Mouse (Mus musculus): ENCODE data around the gene Tlr9. TPM values are rescaled to one million over a fixed set of nuclear protein-coding genes. Genes with fewer than 3 reads are reported as not detected.

The Tlr9 gene
- polyA plus RNA-seq (2015; fragmentation: Nextera tagmentation; extraction: Ambion mirVana), result 0.07 and 0.28 TPM in 2 replicates

DNA sequence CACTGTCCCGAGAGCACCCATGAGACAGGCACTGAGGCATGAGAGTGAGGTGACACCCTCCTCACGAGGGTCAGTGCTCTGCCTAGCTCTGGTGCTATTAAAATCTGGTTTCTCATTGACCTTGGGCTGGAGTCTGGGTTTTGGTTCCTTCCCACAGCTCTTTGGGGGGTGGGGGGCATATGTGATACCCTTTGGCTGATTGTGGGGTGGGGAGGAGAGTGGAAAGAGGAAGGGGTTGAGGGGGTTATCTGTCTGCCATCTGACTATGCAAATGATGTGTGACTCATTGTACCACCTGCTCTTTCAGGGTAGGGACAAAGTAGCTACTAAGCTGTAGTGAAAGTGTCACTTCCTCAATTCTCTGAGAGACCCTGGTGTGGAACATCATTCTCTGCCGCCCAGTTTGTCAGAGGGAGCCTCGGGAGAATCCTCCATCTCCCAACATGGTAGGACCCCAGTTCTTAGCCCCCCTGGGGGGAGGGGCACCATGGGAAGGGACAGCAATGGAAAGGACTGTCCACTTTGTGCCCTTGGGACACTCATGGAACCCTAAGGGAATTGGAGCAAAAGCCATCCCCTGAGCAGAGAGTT lies at the start of gene Tlr9:
Tlr9 (plus strand) TSS at position 338 of the 591 bp plus-strand sequence.
- Histone ChIP-seq H3K4me3 (replicated peaks) (no peak within 1 kb of the TSS), H3K4me2 (replicated peaks) (no peak within 1 kb of the TSS), H3K27ac (replicated peaks) (no peak within 1 kb of the TSS), H3K9ac (no peak within 1 kb of the TSS), H3K4me1 (peaks cover 10% of the 10 kb centered on the region), H3K36me3 (no peaks in the 10 kb centered on the region), H3K9me3 (replicated peaks) (no peaks in the 10 kb centered on the region), H3K27me3 (peaks cover 7% of the 10 kb centered on the region; the same call in 1 of the 2 replicates)
- ATAC-seq (ENCODE audit: insufficient number of reproducible peaks, low FRiP score, low TSS enrichment, low read depth), result no peak
- WGBS, result 76% methylated on average over 4 of the region's 4 CpGs

DNA sequence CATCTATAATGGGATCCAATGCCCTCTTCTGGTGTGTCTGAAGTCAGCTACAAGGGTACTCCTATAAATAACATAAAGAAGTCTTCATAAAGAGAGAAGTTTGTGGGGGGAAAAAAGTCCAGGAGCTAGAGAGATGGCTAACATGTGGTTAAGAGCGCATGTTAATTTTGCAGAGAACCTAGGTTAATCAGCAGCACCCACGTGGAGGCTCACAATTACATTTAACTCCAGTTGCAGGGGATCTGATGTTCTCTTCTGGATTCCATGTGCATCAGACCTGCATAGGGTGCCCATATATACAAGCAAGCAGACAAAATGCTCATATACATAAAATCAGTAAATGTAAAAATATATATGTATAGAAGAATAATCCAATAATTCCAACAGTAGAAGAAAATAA lies 49.0 kb upstream of the Tlr9 start:
- Histone ChIP-seq H3K9me3 (replicated peaks) (no peaks in the 10 kb centered on the region), H3K27me3 (no peaks in the 10 kb centered on the region), H3K9ac (no peak overlapping the region), H3K36me3 (peaks cover 19% of the 10 kb centered on the region; the same call in 1 of the 2 replicates), H3K4me1 (peaks cover 30% of the 10 kb centered on the region), H3K4me3 (replicated peaks) (peak overlapping the region; percentile 79), H3K4me2 (replicated peaks) (peak overlapping the region; percentile 85), H3K27ac (replicated peaks) (no peak overlapping the region)
- WGBS, result 41% methylated on average over 2 of the region's 2 CpGs
- ATAC-seq (ENCODE audit: insufficient number of reproducible peaks, low FRiP score, low TSS enrichment, low read depth), result no peak

DNA sequence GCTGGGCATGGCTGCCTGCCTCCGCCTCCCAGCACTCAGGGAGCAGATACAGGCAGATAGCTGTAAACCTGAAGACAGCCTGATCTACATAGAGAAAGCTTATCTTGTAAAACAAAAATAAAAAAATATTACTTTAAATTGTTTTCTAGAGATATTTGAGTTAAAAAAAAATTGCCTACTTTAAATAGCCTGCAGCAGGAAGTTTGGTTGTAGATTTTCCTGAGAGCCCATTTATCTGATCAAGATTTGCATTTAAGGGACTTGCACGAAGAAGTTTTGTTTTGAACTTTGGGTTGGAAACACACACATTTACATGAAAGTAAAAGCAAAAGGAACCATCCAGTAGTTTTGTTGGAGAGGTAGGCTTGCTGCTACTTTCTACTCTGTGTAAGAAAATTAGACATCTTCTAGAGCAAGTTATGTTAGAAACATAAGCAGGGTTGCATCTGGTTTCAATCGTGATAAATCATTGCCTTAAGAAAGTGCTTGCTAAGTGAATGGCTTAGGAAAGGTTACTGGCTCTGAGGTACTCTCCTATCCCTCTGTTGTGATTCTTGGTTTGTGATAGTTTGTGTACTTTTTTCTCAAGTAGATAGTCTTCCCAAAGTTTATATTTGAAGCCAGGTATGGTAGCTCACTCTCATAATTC lies 46.7 kb upstream of the Tlr9 start:
- 45% methylated on average over 3 of the region's 3 CpGs for WGBS
- H3K4me3 ChIP-seq (replicated peaks), result no peak overlapping the region
- ATAC-seq (ENCODE audit: insufficient number of reproducible peaks, low FRiP score, low TSS enrichment, low read depth), result no peak
- H3K4me1 ChIP-seq, result peaks cover 23% of the 10 kb centered on the region
- H3K27ac ChIP-seq (replicated peaks), result no peak overlapping the region
- no peak overlapping the region for H3K9ac ChIP-seq
- no peak overlapping the region for H3K4me2 ChIP-seq (replicated peaks)
- peaks cover 36% of the 10 kb centered on the region for H3K36me3 ChIP-seq
- no peaks in the 10 kb centered on the region for H3K27me3 ChIP-seq
- no peaks in the 10 kb centered on the region for H3K9me3 ChIP-seq (replicated peaks)

DNA sequence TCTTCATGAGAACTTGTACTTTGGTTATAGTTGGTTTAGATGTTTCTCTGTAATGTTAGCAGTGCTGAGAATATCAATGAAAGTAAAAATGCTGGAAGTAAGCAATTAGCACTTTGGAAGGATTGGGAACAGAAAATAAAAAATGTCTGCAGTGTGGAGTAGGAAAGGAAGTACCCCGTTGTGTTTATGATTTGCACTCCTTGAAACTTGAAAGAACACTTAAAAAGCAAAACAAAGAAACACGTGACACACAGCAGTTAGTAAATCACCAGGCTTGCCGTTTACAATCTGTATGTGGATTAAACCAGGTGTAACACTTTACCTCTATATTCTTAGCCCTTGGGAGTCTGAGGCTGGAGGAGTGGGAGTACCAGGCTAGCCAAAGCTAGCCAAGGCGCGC lies 45.6 kb upstream of the Tlr9 start:
- Histone ChIP-seq H3K9ac (no peak overlapping the region), H3K4me3 (replicated peaks) (no peak overlapping the region), H3K36me3 (peaks cover 46% of the 10 kb centered on the region), H3K4me2 (replicated peaks) (no peak overlapping the region), H3K9me3 (replicated peaks) (no peaks in the 10 kb centered on the region), H3K27ac (replicated peaks) (no peak overlapping the region), H3K4me1 (peaks cover 23% of the 10 kb centered on the region), H3K27me3 (no peaks in the 10 kb centered on the region)
- WGBS, result 73% methylated on average over 5 of the region's 5 CpGs
- no peak for ATAC-seq (ENCODE audit: insufficient number of reproducible peaks, low FRiP score, low TSS enrichment, low read depth)

DNA sequence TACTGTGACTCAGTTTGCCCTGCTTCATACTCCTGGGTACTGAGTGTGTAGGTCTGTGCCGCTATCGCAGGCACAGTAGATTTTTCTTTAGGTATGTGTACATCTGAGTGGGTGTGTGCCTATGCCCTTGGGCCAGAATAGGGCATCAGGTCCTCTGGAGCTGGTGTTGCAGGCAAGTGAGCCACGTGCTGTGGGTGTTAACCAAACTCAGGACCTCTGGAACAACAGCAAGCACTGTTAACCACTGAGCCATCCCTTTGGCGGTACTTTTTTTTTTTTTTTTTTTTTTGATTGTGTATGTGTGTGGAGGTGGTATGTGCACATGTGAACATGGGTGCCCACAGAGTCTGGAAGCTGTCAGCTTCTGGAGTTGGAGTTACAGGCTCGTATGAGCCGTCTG lies 44.6 kb upstream of the Tlr9 start:
- 82% methylated on average over 6 of the region's 6 CpGs for WGBS
- H3K4me3 ChIP-seq (replicated peaks), result no peak overlapping the region
- peaks cover 57% of the 10 kb centered on the region for H3K36me3 ChIP-seq
- H3K9me3 ChIP-seq (replicated peaks), result no peaks in the 10 kb centered on the region
- no peak overlapping the region for H3K4me2 ChIP-seq (replicated peaks)
- H3K4me1 ChIP-seq, result peaks cover 23% of the 10 kb centered on the region
- ATAC-seq (ENCODE audit: insufficient number of reproducible peaks, low FRiP score, low TSS enrichment, low read depth), result no peak
- H3K27ac ChIP-seq (replicated peaks), result no peak overlapping the region
- no peak overlapping the region for H3K9ac ChIP-seq
- no peaks in the 10 kb centered on the region for H3K27me3 ChIP-seq

DNA sequence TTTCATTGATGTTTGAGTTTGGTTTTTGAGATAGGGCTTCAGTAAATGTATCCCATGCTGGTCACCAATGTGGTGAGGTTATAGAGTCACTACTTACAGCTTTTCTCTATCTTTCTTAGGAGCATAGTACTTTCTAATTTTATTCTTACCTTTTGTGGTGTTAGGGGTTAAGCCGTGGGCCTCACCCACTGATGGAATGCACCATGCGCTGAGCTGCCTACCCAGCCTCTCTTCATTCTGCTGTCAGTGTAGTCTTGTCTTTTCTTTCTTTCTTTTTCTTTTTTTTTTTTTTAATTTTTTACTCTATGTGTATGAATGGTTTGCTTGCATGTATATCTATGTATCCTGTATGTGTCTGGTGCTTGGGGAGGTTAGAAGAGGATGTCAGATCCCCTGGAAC lies 42.9 kb upstream of the Tlr9 start:
- Histone ChIP-seq H3K9ac (no peak overlapping the region), H3K36me3 (peaks cover 73% of the 10 kb centered on the region), H3K4me1 (peaks cover 10% of the 10 kb centered on the region), H3K27ac (replicated peaks) (no peak overlapping the region), H3K4me2 (replicated peaks) (no peak overlapping the region), H3K27me3 (no peaks in the 10 kb centered on the region), H3K9me3 (replicated peaks) (no peaks in the 10 kb centered on the region), H3K4me3 (replicated peaks) (no peak overlapping the region)
- WGBS, result 72% methylated on average over 2 of the region's 2 CpGs
- ATAC-seq (ENCODE audit: insufficient number of reproducible peaks, low FRiP score, low TSS enrichment, low read depth), result no peak

DNA sequence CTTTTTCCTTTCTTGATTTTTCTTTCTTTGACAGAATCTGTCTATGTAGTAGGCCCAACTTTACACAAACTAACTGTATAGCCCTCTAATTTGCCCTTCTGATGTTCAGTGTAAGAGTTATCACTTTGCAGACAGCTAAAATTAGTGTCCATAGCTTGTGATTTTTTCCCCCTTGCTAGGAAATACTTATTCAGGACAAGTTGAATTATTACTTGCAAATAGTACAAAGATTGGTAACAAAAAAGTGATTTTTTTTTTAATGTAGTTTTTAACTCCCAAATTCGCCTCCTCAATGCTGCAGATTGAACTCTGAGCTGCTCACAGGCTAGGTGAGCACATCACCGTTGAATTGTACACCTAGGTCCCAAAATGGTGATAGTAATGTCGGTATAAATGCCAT lies 42.4 kb upstream of the Tlr9 start:
- H3K36me3 ChIP-seq, result peaks cover 78% of the 10 kb centered on the region

DNA sequence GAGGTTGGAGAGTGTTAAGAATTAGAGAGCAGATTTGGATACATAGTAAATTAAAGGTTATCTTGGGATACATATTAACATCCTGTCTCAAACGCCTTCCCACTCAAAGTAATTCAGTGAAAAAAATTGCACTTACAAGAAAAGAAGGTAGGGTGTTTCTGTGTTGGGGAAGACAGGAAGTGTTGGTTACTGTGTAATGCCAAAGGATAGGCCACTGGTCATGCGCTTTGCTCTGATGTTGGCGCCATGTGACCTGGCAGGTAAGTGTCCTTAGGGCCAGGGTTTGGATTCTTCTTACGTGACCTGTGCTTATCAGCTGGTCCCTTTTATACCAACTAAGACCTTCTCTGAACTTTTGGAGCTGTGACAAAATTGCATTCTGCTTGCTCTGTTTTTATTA lies 40.3 kb upstream of the Tlr9 start:
- Histone ChIP-seq H3K4me2 (replicated peaks) (no peak overlapping the region), H3K4me3 (replicated peaks) (no peak overlapping the region), H3K27ac (replicated peaks) (no peak overlapping the region), H3K4me1 (no peaks in the 10 kb centered on the region), H3K36me3 (peaks cover 91% of the 10 kb centered on the region), H3K27me3 (no peaks in the 10 kb centered on the region), H3K9ac (no peak overlapping the region), H3K9me3 (replicated peaks) (no peaks in the 10 kb centered on the region)
- WGBS, result 96% methylated on average over 4 of the region's 4 CpGs
- no peak for ATAC-seq (ENCODE audit: insufficient number of reproducible peaks, low FRiP score, low TSS enrichment, low read depth)

More for the DNA sequence above, 42.4 kb upstream of the Tlr9 start:
- no peaks in the 10 kb centered on the region for H3K9me3 ChIP-seq (replicated peaks)
- H3K27ac ChIP-seq (replicated peaks), result no peak overlapping the region
- 86% methylated on average over 3 of the region's 3 CpGs for WGBS
- ATAC-seq (ENCODE audit: insufficient number of reproducible peaks, low FRiP score, low TSS enrichment, low read depth), result no peak
- H3K27me3 ChIP-seq, result no peaks in the 10 kb centered on the region
- H3K9ac ChIP-seq, result no peak overlapping the region
- H3K4me1 ChIP-seq, result peaks cover 5% of the 10 kb centered on the region
- no peak overlapping the region for H3K4me2 ChIP-seq (replicated peaks)
- H3K4me3 ChIP-seq (replicated peaks), result no peak overlapping the region

DNA sequence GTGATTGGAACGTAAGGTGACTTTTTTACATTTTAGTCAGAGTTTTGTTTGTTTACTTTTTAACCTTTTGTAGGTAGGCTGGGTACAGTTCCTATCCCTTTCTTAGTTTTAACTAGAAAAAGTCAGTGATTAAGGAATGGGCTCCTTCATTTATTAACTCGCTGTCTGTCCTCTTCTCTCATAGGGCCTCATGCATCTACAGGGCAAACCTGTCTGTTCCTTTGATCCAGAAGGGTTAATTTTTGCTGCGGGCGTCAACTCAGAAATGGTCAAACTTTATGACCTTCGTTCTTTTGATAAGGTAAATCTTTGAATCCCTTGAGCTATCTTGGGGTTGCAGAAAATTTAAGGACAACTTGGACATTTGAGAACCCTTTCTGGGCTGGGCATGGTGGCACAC lies 38.4 kb upstream of the Tlr9 start:
- no peak for ATAC-seq (ENCODE audit: insufficient number of reproducible peaks, low FRiP score, low TSS enrichment, low read depth)
- Histone ChIP-seq H3K4me3 (replicated peaks) (no peak overlapping the region), H3K27ac (replicated peaks) (no peak overlapping the region), H3K9ac (no peak overlapping the region), H3K4me1 (no peaks in the 10 kb centered on the region), H3K27me3 (no peaks in the 10 kb centered on the region), H3K4me2 (replicated peaks) (no peak overlapping the region), H3K36me3 (peaks cover 94% of the 10 kb centered on the region), H3K9me3 (replicated peaks) (no peaks in the 10 kb centered on the region)
- 92% methylated on average over 5 of the region's 5 CpGs for WGBS

DNA sequence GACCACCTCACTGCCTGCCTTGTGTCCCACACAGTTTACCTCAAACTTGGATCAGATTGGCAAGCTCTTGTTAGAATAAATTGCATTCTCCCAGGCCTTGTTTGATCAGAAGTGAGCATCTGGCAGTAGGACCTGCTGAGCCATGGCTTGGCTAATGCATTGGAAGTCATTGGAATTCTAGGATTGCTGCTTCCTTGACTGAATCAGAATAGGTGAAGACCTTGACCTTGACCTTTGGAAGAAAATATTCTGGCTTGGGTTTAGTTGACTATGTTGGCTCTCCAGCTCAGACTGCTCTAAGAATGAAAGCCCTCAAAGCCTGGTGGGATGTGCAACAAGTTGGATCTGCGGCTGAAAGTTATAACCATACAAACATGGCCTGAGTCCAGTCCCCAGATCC lies 31.0 kb upstream of the Tlr9 start:
- no peak overlapping the region for H3K27ac ChIP-seq (replicated peaks)

DNA sequence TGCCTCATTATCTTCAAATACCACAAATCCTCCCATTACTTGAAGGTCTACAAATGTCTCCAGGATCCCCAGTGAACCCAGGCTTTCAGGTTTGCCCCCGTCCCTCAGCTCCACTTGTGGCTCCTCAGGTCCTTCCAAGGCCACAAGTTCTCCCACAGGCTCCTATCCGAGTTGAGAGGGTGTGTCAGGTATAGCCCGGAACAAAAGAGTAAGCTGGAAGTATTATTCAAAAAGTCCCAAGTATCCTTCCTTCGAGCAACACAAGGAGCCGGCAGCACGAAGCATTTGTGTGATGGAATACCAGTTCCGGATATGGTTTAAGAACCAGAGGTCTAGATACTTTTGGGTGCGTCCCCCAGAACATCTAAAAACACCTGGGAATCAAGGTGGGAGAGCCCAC lies 30.4 kb upstream of the Tlr9 start:
- Histone ChIP-seq H3K4me1 (no peaks in the 10 kb centered on the region), H3K9me3 (replicated peaks) (no peaks in the 10 kb centered on the region), H3K4me2 (replicated peaks) (no peak overlapping the region), H3K27me3 (no peaks in the 10 kb centered on the region), H3K36me3 (peaks cover 89% of the 10 kb centered on the region), H3K4me3 (replicated peaks) (no peak overlapping the region), H3K9ac (no peak overlapping the region), H3K27ac (replicated peaks) (no peak overlapping the region)
- WGBS, result 90% methylated on average over 8 of the region's 8 CpGs
- no peak for ATAC-seq (ENCODE audit: insufficient number of reproducible peaks, low FRiP score, low TSS enrichment, low read depth)

More for the DNA sequence above, 31.0 kb upstream of the Tlr9 start:
- Histone ChIP-seq H3K4me1 (no peaks in the 10 kb centered on the region), H3K27me3 (no peaks in the 10 kb centered on the region), H3K9ac (no peak overlapping the region), H3K9me3 (replicated peaks) (no peaks in the 10 kb centered on the region), H3K4me2 (replicated peaks) (no peak overlapping the region), H3K4me3 (replicated peaks) (no peak overlapping the region), H3K36me3 (peaks cover 90% of the 10 kb centered on the region)
- ATAC-seq (ENCODE audit: insufficient number of reproducible peaks, low FRiP score, low TSS enrichment, low read depth), result no peak
- WGBS, result 94% methylated on average over 1 of the region's 1 CpGs

DNA sequence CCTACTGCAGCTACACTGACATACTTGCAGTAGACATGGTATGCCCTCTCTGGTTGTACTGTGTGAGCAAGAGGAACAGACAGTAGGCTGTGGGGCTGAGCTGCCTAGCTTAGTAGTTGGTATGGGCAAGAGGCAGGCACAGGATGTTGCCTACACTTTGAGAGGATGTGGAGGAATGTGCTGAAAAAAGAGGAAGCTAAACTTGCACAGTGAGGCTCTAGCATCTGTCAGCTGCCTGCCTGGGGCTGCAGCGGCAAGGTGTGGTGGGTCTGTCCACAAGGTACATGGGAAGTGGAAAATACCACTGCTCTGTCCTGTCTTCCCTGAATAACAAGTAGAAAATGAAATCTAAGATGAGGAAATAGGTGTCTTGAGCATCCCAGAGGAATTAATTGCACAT lies 29.4 kb upstream of the Tlr9 start:
- H3K9me3 ChIP-seq (replicated peaks), result no peaks in the 10 kb centered on the region
- no peak overlapping the region for H3K9ac ChIP-seq
- peaks cover 6% of the 10 kb centered on the region for H3K4me1 ChIP-seq
- WGBS, result 83% methylated on average over 1 of the region's 1 CpGs
- H3K4me3 ChIP-seq (replicated peaks), result no peak overlapping the region
- H3K36me3 ChIP-seq, result peaks cover 79% of the 10 kb centered on the region
- no peak; the same call in 1 of the 2 replicates for ATAC-seq (ENCODE audit: insufficient number of reproducible peaks, low FRiP score, low TSS enrichment, low read depth)
- H3K27ac ChIP-seq (replicated peaks), result no peak overlapping the region; the same call in 1 of the 2 replicates
- no peak overlapping the region for H3K4me2 ChIP-seq (replicated peaks)
- no peaks in the 10 kb centered on the region for H3K27me3 ChIP-seq
